In genomic region chr11:115646439-115646838, GRCm38 (mm10) we compare ENCODE assay signal across 29 mouse cellular contexts. TPM values are rescaled to one million over a fixed set of nuclear protein-coding genes. Genes with fewer than 3 reads are reported as not detected.
A peak's percentile ranks its signal among the peaks of the same experiment; 100 is the strongest.
DNase-seq lines count a peak whose midpoint lies in the region; ATAC-seq and TF ChIP-seq lines count a peak whose summit lies in the region.
"Had no signal": no experiment of that assay in that cellular context is flagged by ENCODE, and none has a peak within 500 bp of the region (broad histone marks: within the 10 kb centered on the region; RNA-seq: fewer than 3 reads in every experiment).

No protein-coding gene starts in this region.

- H3K4me2 ChIP-seq in liver, embryonic 12.5 days: no peak overlapping the region
- H3K4me2 ChIP-seq: embryonic facial prominence, embryonic 15.5 days; forebrain, embryonic 12.5 days; heart, embryonic 13.5 days; hindbrain, embryonic 15.5 days; intestine, embryonic 15.5 days; liver, embryonic 15.5 days; lung, embryonic 14.5 days; midbrain, embryonic 11.5 days had no signal

- H3K36me3 ChIP-seq in thymus, adult 2 months (ENCODE audit: control insufficient read depth, insufficient read depth, low read length): peaks cover 15% of the 10 kb centered on the region; the same call in 1 of the 2 replicates
- peaks cover 74% of the 10 kb centered on the region for H3K36me3 ChIP-seq in liver, embryonic 12.5 days

- no peak overlapping the region for H3K9ac ChIP-seq in liver, embryonic 12.5 days
- H3K9ac ChIP-seq: embryonic facial prominence, embryonic 15.5 days; forebrain, embryonic 12.5 days; forebrain, postnatal 0 days; heart, embryonic 13.5 days; hindbrain, embryonic 15.5 days; intestine, embryonic 15.5 days; liver, embryonic 15.5 days; lung, embryonic 14.5 days had no signal

- WGBS in thymus, adult 2 months: 62% methylated on average over 9 of the region's 9 CpGs
- WGBS in liver, embryonic 12.5 days (ENCODE audit: insufficient replicate concordance): 87% methylated on average over 9 of the region's 9 CpGs

- H3K27me3 ChIP-seq in thymus, adult 2 months (ENCODE audit: control insufficient read depth, insufficient read depth, low read length): no peaks in the 10 kb centered on the region
- no peaks in the 10 kb centered on the region for H3K27me3 ChIP-seq in liver, embryonic 12.5 days (replicated peaks)
- H3K27me3 ChIP-seq: embryonic facial prominence, embryonic 15.5 days; forebrain, embryonic 12.5 days; heart, embryonic 13.5 days; hindbrain, embryonic 15.5 days; intestine, embryonic 15.5 days; liver, embryonic 15.5 days had no signal

- no peak overlapping the region for H3K4me3 ChIP-seq in thymus, adult 2 months (ENCODE audit: control insufficient read depth, insufficient read depth, low read length)
- no peak overlapping the region for H3K4me3 ChIP-seq in liver, embryonic 12.5 days
- H3K4me3 ChIP-seq: embryonic facial prominence, embryonic 10.5 days; embryonic facial prominence, embryonic 15.5 days; forebrain, embryonic 12.5 days; heart, embryonic 13.5 days; hindbrain, embryonic 10.5 days; hindbrain, embryonic 15.5 days; intestine, embryonic 15.5 days; liver, embryonic 15.5 days; myocyte had no signal

- TF ChIP-seq POLR2A in thymus, adult 2 months (IDR thresholded peaks at IDR 0.05; ENCODE audit: control insufficient read depth, extremely low read depth, insufficient read depth, low read length, poor library complexity): no peak

- peaks cover 28% of the 10 kb centered on the region for H3K4me1 ChIP-seq in thymus, adult 2 months (replicated peaks; ENCODE audit: control insufficient read depth, insufficient read depth, low read length)
- peaks cover 15% of the 10 kb centered on the region for H3K4me1 ChIP-seq in liver, embryonic 12.5 days
- H3K4me1 ChIP-seq: forebrain, embryonic 12.5 days; hindbrain, embryonic 15.5 days; intestine, embryonic 15.5 days had no signal

- intact Hi-C loops in left cerebral cortex, postnatal 10 days (cut with DNase I): loop anchor here (2.0 to 5.0 kb wide), 2 partner anchors 68 to 166 kb away; partner anchors contain the start of genes Caskin2 and Tsen54

- TF ChIP-seq CTCF in thymus, adult 2 months (IDR thresholded peaks at IDR 0.05; ENCODE audit: borderline replicate concordance, control insufficient read depth, extremely low read depth, insufficient read depth, low read length, poor library complexity): no peak

- peak; percentile 58 for ATAC-seq in activated CD4-positive, CD25-positive, alpha-beta regulatory T cell, adult 4 months
- ATAC-seq in liver, embryonic 12.5 days: no peak
- ATAC-seq: forebrain, postnatal 0 days; intestine, embryonic 15.5 days had no signal

- peak; percentile 25 for DNase-seq in thymus, adult 2 months
- no peak for DNase-seq in thymus, postnatal 10 days (ENCODE audit: low spot score in 2 of 2)
- peak; percentile 69 for DNase-seq in CD4-positive helper T cell, adult 2 months (ENCODE audit: low read depth, low spot score)
- peak; percentile 30 for DNase-seq in thymus, postnatal 25 days
- DNase-seq in left cerebral cortex, postnatal 10 days (ENCODE audit: extremely low spot score in 1 of 2, low spot score in 2 of 2): no peak
- DNase-seq: adrenal gland, adult 2 months; adrenal gland, postnatal 36 days; cerebellum, adult 18-20 months; cerebellum, postnatal 10 days; forebrain, postnatal 0 days; heart, postnatal 10 days; layer of hippocampus, postnatal 36 days; liver; lung, embryonic 14.5 days; lung, postnatal 14 days; right cerebral cortex, postnatal 14 days had no signal

- H3K9me3 ChIP-seq in liver, embryonic 12.5 days (replicated peaks): no peaks in the 10 kb centered on the region
- H3K9me3 ChIP-seq: embryonic facial prominence, embryonic 10.5 days; embryonic facial prominence, embryonic 15.5 days; forebrain, embryonic 12.5 days; heart, embryonic 13.5 days; hindbrain, embryonic 10.5 days; hindbrain, embryonic 15.5 days; intestine, embryonic 15.5 days; liver, embryonic 15.5 days had no signal

- H3K27ac ChIP-seq in thymus, adult 2 months (ENCODE audit: control insufficient read depth, insufficient read depth, low read length): no peak overlapping the region
- H3K27ac ChIP-seq in liver, embryonic 12.5 days: no peak overlapping the region
- H3K27ac ChIP-seq: embryonic facial prominence, embryonic 10.5 days; embryonic facial prominence, embryonic 15.5 days; forebrain, embryonic 12.5 days; heart, embryonic 13.5 days; hindbrain, embryonic 10.5 days; hindbrain, embryonic 15.5 days; intestine, embryonic 15.5 days; kidney, postnatal 0 days; liver, embryonic 15.5 days had no signal

RNA-seq across cellular contexts. Expression of gene Slc25a19, which starts 18.3 kb away (rescaled TPM):
- 98.5 and 98.6 TPM in 2 replicates for polyA plus RNA-seq in thymus, adult 2 months (2012; rRNA removed)
- 10 to 100 TPM; 68.7 to 90.3 TPM for polyA plus RNA-seq in activated CD4-positive, CD25-positive, alpha-beta regulatory T cell, adult 4 months (2017; shearing (Covaris generic))
- 15.7 and 17.2 TPM in 2 replicates for polyA plus RNA-seq in liver, embryonic 12.5 days (2016; fragmentation: Nextera tagmentation; extraction: Ambion mirVana)
- total RNA-seq in left cerebral cortex, postnatal 10 days (2021): 10 to 100 TPM; 55.0 to 59.7 TPM

RNA-seq across cellular contexts. Expression of gene Mif4gd, which starts 33.7 kb away (rescaled TPM):
- polyA plus RNA-seq in thymus, adult 2 months (2012; rRNA removed): 188 and 215 TPM in 2 replicates
- polyA plus RNA-seq in activated CD4-positive, CD25-positive, alpha-beta regulatory T cell, adult 4 months (2017; shearing (Covaris generic)): 100 to 1,000 TPM; 230 to 231 TPM
- polyA plus RNA-seq in liver, embryonic 12.5 days (2016; fragmentation: Nextera tagmentation; extraction: Ambion mirVana): 26.6 and 27.1 TPM in 2 replicates
- total RNA-seq in left cerebral cortex, postnatal 10 days (2021): 10 to 100 TPM; 14.4 to 14.6 TPM

RNA-seq across cellular contexts. Expression of gene Gga3, which starts 42.6 kb away (rescaled TPM):
- polyA plus RNA-seq in thymus, adult 2 months (2012; rRNA removed): 102 and 106 TPM in 2 replicates
- polyA plus RNA-seq in activated CD4-positive, CD25-positive, alpha-beta regulatory T cell, adult 4 months (2017; shearing (Covaris generic)): 10 to 100 TPM; 23.1 to 26.5 TPM
- 14.0 and 14.7 TPM in 2 replicates for polyA plus RNA-seq in liver, embryonic 12.5 days (2016; fragmentation: Nextera tagmentation; extraction: Ambion mirVana)
- total RNA-seq in left cerebral cortex, postnatal 10 days (2021): 10 to 100 TPM; 51.4 to 65.1 TPM

RNA-seq across cellular contexts. Expression of gene Mrps7, which starts 42.7 kb away (rescaled TPM):
- 24.5 and 25.0 TPM in 2 replicates for polyA plus RNA-seq in thymus, adult 2 months (2012; rRNA removed)
- polyA plus RNA-seq in activated CD4-positive, CD25-positive, alpha-beta regulatory T cell, adult 4 months (2017; shearing (Covaris generic)): 10 to 100 TPM; 28.2 to 29.8 TPM
- 83.1 and 87.3 TPM in 2 replicates for polyA plus RNA-seq in liver, embryonic 12.5 days (2016; fragmentation: Nextera tagmentation; extraction: Ambion mirVana)
- total RNA-seq in left cerebral cortex, postnatal 10 days (2021): 10 to 100 TPM; 52.7 to 58.7 TPM

Comparison
In these comparisons a context has a peak if more than half of its experiments do, and no peak if none do; other contexts are left out.
1. DNase-seq: peak in thymus, adult 2 months (single experiment), CD4-positive helper T cell, adult 2 months (single experiment) and thymus, postnatal 25 days (single experiment); none in thymus, postnatal 10 days (0 of 2) and left cerebral cortex, postnatal 10 days (0 of 2).